Mouse (Mus musculus) kidney, embryonic 16.5 days (tissue): ENCODE measurements at regions not wholly inside any gene's neighbourhood (a gene's known extent, or its start where the extent isn't known, plus 50 kb on each side); places are given as distances from the start of the nearest gene placed in this dataset.
"Not testable (repeated sequence)": the region's sequence is repeated elsewhere in the genome, so short reads cannot be mapped to it uniquely, and the experiment has no call there.

Experiments used
- ATAC-seq: fragments of 200-750 bp; cut with Nextera tagmentation; 2 replicates; pipeline ENCODE4 v1.8.0; 2017; ENCODE audit warnings: moderate TSS enrichment; ENCODE audit not compliant: low FRiP score, low TSS enrichment
- H3K27ac ChIP-seq: fragments of 300-500 bp; sonication (generic); 2 replicates; pipeline ENCODE4 v1.5.1; 2014; ENCODE audit warnings: low read length
- H3K27me3 ChIP-seq: fragments of 300-500 bp; sonication (generic); 2 replicates; pipeline ENCODE4 v1.6.1; 2014; ENCODE audit warnings: low read length, control low read depth, mixed read lengths; ENCODE audit not compliant: insufficient read depth
- H3K36me3 ChIP-seq: fragments of 300-500 bp; sonication (generic); 2 replicates; pipeline ENCODE4 v1.6.1; 2014; ENCODE audit warnings: low read length, control low read depth, mixed read lengths; ENCODE audit not compliant: insufficient read depth
- H3K4me1 ChIP-seq: fragments of 300-500 bp; sonication (generic); 2 replicates; pipeline ENCODE4 v1.6.1; 2014; ENCODE audit warnings: low read length, control low read depth, mixed read lengths; ENCODE audit not compliant: insufficient read depth
- H3K4me2 ChIP-seq: fragments of 300-500 bp; sonication (generic); replicated peaks from 2 replicates; pipeline ENCODE4 v1.6.1; 2014; ENCODE audit warnings: low read depth, low read length
- H3K4me3 ChIP-seq: fragments of 300-500 bp; sonication (generic); 2 replicates; pipeline ENCODE4 v1.5.1; 2014; ENCODE audit warnings: mild to moderate bottlenecking, low read length
- H3K9ac ChIP-seq: fragments of 300-500 bp; sonication (generic); replicated peaks from 2 replicates; pipeline ENCODE4 v1.6.1; 2014; ENCODE audit warnings: low read length
- H3K9me3 ChIP-seq: fragments of 300-500 bp; sonication (generic); 2 replicates; pipeline ENCODE4 v1.6.1; 2016; ENCODE audit warnings: low read length, control low read depth
- WGBS: fragments of 180-500 bp; shearing (Covaris S2); extraction: QIAGEN DNeasy Blood & Tissue Kit; methylation state at CpG from one replicate; pipeline ENCODE4 v1.1.7; 2014; 5-methylcytosine and 5-hydroxymethylcytosine counted together

DNA sequence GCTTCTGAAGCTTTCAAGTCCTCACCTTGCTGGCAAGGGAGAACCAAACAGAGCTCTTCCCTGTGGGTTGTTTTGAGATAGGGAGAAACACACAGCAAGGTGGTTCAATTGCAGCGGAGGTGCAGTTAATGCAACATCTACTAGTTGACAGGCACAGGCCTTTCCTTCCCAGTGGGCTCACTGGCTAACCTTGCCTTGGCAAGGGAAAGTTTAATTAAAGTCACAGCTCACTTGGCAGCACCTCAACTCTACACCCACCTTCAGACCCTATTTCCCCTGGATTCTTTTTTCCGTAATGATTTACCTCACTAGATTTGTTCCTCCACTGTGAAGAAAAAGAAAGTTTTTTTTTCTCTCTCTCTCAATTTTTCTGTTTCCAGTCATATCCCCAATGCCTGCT lies 314.5 kb downstream of the Tlr4 start:
- no peaks in the 10 kb centered on the region for H3K27me3 ChIP-seq
- no peak overlapping the region for H3K27ac ChIP-seq
- no peak overlapping the region for H3K4me2 ChIP-seq
- no peak overlapping the region for H3K4me3 ChIP-seq
- H3K4me1 ChIP-seq: no peaks in the 10 kb centered on the region
- 59% methylated on average over 2 of the region's 2 CpGs for WGBS
- H3K9ac ChIP-seq: no peak overlapping the region
- H3K36me3 ChIP-seq: no peaks in the 10 kb centered on the region
- no peaks in the 10 kb centered on the region for H3K9me3 ChIP-seq
- peak; percentile 82 for ATAC-seq

DNA sequence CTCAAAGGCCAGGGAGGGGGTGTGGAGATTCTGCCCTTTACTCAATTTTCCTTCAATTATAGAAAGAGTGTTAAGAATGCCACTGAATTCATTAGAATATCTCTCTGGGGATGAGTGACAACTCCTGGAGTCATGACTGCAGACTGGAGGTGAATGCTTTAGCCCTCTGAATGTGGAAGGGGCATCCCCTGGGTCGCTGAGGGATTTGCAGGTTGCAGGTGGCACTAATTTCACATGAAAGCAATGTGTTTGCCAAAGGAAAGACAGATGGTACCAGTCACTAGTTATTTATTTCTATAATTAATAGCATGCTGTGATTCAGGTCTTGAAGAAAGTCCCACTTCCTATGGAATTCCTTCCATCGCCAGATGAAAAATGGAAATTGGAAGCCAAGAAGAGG lies 321.1 kb downstream of the Tlr4 start:
- H3K9me3 ChIP-seq: no peaks in the 10 kb centered on the region
- no peak overlapping the region for H3K4me2 ChIP-seq
- H3K4me3 ChIP-seq: no peak overlapping the region
- H3K27me3 ChIP-seq: no peaks in the 10 kb centered on the region
- 76% methylated on average over 2 of the region's 2 CpGs for WGBS
- H3K9ac ChIP-seq: no peak overlapping the region
- ATAC-seq: no peak
- H3K27ac ChIP-seq: no peak overlapping the region
- H3K36me3 ChIP-seq: no peaks in the 10 kb centered on the region
- H3K4me1 ChIP-seq: no peaks in the 10 kb centered on the region

DNA sequence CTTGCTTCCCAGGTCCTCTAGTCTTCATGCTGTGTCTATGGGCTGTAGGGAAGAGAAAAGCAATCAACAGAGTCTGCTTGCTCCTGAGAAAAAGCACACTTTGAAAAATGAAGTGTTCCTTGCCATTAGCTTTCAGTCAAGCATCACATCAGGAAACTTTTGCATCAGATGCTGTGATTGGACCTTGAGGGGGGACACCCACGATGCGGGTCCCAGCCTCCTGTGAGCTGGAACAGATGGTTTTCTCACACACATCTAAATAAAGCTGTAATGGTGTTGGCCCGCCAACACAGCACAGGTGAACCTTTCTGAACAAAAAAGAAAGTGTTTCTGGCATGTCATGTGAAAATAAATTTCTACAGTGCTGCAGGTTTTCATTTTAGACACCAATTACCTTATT lies 335.3 kb downstream of the Tlr4 start:
- Histone ChIP-seq H3K27me3 (no peaks in the 10 kb centered on the region), H3K4me1 (no peaks in the 10 kb centered on the region), H3K27ac (no peak overlapping the region), H3K9me3 (no peaks in the 10 kb centered on the region), H3K9ac (no peak overlapping the region), H3K36me3 (no peaks in the 10 kb centered on the region), H3K4me3 (no peak overlapping the region), H3K4me2 (no peak overlapping the region)
- 61% methylated on average over 3 of the region's 3 CpGs for WGBS
- ATAC-seq: no peak

DNA sequence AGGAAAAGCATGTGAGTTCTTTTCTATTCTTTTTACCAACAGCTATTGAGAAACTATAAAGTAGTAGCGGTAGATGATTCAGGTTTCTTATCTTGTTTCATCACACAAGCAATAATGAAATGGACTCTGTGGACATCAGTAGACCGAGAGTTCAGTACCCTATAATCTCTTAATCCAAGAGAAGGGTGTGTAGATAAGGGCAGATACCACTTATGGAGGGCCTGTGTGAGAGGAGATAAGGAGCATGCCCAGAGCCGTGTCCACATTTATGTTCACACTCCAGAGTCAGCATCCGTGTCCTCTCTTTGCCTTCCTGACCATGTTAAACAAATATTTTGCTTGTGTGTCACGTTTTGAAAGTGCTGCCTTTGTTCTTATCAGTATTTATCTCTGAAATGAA lies 340.3 kb downstream of the Tlr4 start:
- no peak overlapping the region for H3K9ac ChIP-seq
- H3K4me2 ChIP-seq: no peak overlapping the region
- ATAC-seq: no peak
- H3K27ac ChIP-seq: no peak overlapping the region
- no peaks in the 10 kb centered on the region for H3K4me1 ChIP-seq
- H3K36me3 ChIP-seq: no peaks in the 10 kb centered on the region
- no peak overlapping the region for H3K4me3 ChIP-seq
- 47% methylated on average over 5 of the region's 5 CpGs for WGBS
- H3K27me3 ChIP-seq: no peaks in the 10 kb centered on the region
- H3K9me3 ChIP-seq: no peaks in the 10 kb centered on the region

DNA sequence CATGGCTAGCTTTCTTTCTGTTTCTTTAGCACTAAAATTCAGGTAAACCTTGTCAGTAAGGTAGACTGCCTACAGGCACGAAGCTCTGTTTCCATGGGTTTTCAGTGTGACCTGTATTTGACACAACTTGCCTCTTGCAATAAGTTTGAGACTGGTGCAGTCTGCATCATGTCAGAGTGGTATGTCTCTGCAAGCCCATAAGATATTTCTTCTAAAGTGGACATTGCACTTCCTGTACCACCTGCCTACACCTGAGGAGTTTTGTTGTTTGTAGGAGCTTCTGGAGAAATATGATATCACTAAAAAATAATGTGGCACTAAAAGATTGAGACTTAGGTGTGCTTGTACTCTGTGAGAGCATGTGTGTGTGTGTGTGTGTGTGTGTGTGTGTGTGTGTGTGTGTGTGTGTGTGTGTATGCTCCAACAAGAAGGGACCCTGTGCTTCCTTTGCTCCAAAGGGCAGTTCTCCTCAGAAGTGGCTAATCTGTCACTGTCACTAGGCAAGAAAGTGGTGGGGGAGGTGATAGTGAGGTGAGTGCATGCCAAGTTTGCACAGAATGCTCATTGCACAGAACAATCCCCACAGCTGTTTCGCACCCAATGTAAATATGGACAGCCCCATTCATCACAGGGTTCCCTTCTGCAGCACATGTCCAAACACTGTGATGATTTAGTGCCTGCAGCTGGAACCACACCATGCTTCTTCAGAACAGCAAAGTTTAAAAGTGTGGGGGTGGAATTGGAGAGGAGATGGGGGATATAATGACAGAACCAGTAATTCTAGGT lies 360.5 kb downstream of the Tlr4 start:
- Histone ChIP-seq H3K27ac (no peak overlapping the region), H3K9me3 (no peaks in the 10 kb centered on the region), H3K4me1 (peaks cover 6% of the 10 kb centered on the region; the same call in 1 of the 2 replicates), H3K4me2 (no peak overlapping the region), H3K9ac (no peak overlapping the region), H3K4me3 (no peak overlapping the region), H3K27me3 (no peaks in the 10 kb centered on the region), H3K36me3 (no peaks in the 10 kb centered on the region)
- 32% methylated on average over 2 of the region's 2 CpGs for WGBS
- ATAC-seq: peak; percentile 97

DNA sequence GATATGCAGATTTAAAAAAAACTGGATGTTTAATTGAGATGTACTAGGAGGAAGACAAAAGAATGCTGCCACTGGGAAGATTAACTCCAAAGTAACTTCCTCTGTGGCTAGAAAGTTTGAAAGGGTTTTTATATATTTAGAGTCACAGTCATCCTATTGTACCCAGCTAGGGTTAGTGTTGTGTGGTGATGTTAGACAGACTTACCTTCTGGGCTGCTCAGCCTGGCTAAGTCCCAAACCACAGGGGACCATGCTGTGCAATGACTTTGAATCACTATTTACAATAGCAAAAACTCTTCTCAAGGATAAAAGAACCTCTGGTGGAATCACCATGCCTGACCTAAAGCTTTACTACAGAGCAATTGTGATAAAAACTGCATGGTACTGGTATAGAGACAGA lies 363.2 kb downstream of the Tlr4 start:
- Histone ChIP-seq H3K27me3 (no peaks in the 10 kb centered on the region), H3K27ac (no peak overlapping the region), H3K4me1 (peaks cover 6% of the 10 kb centered on the region; the same call in 1 of the 2 replicates), H3K9me3 (no peaks in the 10 kb centered on the region), H3K4me2 (no peak overlapping the region), H3K4me3 (no peak overlapping the region), H3K9ac (no peak overlapping the region), H3K36me3 (no peaks in the 10 kb centered on the region)
- no peak for ATAC-seq

DNA sequence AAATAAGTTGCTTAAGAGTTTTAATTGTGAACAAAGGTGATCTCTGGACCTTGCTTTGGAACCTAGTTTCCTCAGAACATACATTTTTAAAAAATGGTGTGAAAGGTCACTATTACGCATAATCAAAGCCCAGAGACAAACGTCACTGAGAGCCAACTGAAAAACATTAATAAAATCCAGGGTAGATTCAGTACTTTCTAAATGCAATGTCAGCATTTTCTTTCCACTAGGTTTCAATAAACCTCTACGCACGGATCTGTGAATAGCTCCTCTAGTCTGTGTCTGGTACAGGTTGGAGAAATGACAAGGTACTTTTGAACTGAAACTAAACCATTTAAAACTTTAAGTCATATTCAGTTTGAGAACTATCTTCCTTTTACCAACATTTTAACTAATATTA lies 367.0 kb downstream of the Tlr4 start:
- Histone ChIP-seq H3K4me1 (no peaks in the 10 kb centered on the region), H3K27me3 (no peaks in the 10 kb centered on the region), H3K9ac (no peak overlapping the region), H3K9me3 (no peaks in the 10 kb centered on the region), H3K36me3 (no peaks in the 10 kb centered on the region), H3K4me2 (no peak overlapping the region), H3K27ac (no peak overlapping the region), H3K4me3 (no peak overlapping the region)
- no peak for ATAC-seq
- 65% methylated on average over 4 of the region's 4 CpGs for WGBS

DNA sequence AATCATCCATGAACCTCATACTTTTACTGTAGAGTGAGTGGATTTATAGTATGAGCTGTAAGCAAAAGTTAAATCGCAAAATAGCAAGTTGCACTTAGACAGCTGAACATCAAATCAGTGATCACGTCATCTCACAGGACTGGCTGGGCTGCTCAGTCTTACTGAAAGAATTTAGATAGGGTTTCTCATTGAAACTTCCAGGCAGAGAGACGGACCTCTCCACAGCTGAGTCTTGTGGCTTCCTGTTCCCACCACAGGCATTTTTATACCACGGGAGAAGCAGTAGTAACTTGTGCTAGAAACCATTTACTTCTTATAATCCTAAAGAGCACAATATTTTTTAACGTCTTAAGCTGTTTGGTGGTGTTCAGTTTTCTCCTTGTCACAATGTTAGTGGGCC lies 369.5 kb downstream of the Tlr4 start:
- no peak overlapping the region for H3K9ac ChIP-seq
- H3K27ac ChIP-seq: no peak overlapping the region
- no peaks in the 10 kb centered on the region for H3K27me3 ChIP-seq
- no peak for ATAC-seq
- H3K4me2 ChIP-seq: no peak overlapping the region
- no peak overlapping the region for H3K4me3 ChIP-seq
- H3K9me3 ChIP-seq: no peaks in the 10 kb centered on the region
- no peaks in the 10 kb centered on the region for H3K4me1 ChIP-seq
- no peaks in the 10 kb centered on the region for H3K36me3 ChIP-seq
- 82% methylated on average over 5 of the region's 5 CpGs for WGBS

DNA sequence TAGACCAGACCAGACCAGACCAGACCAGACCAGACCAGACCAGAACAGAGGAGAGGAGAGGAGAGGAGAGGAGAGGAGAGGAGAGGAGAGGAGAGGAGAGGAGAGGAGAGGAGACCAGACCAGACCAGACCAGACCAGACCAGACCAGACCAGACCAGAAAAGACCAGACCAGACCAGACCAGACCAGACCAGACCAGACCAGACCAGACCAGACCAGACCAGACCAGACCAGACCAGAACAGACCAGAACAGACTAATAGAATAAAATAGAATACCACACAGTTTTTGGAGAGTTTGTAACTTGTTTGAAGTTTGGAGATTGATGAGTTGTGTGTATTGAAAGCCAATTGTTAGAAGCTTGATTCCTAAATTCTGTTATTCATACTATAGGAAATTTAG lies 381.0 kb downstream of the Tlr4 start:
- H3K36me3 ChIP-seq, H3K9me3 ChIP-seq, H3K4me1 ChIP-seq, H3K27me3 ChIP-seq, H3K4me3 ChIP-seq, H3K27ac ChIP-seq, ATAC-seq, H3K4me2 ChIP-seq, H3K9ac ChIP-seq: not testable (repeated sequence)

DNA sequence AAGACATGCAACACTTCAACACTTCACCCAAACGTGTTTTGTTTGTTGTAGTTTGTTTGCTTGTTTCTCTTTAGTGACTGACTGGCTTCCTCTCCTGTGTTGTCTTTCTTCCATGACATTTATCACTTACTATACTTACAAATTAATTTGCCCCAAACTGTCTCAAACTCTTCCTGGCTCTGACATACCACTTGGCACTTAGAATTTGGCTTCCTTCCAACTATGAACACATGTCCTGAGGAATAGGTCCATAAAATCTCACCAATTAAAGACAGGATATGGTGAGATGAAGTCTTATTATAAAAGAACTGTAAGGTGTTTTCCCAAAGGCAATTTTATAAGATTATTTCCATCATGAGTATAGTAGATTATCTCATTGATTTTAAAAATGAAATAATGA lies 386.0 kb downstream of the Tlr4 start:
- WGBS: 51% methylated on average over 1 of the region's 1 CpGs
- H3K36me3 ChIP-seq: no peaks in the 10 kb centered on the region
- H3K4me2 ChIP-seq: no peak overlapping the region
- H3K4me1 ChIP-seq: no peaks in the 10 kb centered on the region
- no peak overlapping the region for H3K4me3 ChIP-seq
- no peaks in the 10 kb centered on the region for H3K9me3 ChIP-seq
- ATAC-seq: no peak
- H3K9ac ChIP-seq: no peak overlapping the region
- H3K27me3 ChIP-seq: no peaks in the 10 kb centered on the region
- no peak overlapping the region for H3K27ac ChIP-seq
